ENCODE assay signal across 8 mouse cellular contexts in the genomic region with DNA sequence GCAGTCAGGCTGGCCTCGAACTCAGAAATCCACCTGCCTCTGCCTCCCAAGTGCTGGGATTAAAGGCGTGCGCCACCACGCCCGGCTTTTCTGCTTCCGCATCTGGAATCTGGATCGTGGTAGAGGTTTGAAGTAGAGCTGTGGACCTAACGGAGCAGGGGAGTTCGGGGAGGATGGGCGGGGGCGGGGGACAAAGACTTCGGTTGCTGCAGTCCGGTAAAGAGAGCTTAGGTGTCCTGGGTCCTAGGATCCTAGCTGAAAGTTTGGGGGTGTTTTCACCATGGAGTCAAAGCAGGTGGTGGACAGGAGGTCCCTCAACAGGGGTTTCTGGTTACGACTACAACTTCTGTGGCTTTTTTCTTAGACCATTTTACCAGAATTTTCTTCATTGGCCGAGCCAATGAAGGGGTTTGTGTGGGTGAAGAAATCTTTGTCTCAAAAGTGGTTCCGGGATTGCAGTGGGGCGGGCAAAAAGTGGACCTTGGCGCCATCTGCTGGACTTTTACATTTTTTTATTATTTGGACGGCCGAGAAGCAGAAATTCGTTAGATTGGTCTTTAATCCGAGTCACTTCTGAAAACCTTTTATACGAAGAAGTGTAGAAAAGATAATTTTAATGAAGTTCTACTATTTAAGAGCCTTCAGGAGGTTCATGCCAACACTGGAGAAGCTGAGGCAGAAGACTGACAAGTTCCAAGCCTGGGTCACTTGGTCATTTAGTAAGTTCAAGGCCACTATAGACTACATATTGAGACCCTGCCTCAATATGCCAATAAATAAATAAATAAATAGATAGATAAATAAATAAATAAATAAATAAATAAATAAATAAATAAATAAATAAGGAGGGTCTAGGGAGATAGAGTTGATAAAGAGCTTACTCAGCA. TPM values are rescaled to one million over a fixed set of nuclear protein-coding genes. Genes with fewer than 3 reads are reported as not detected.
DNase-seq lines count a peak whose midpoint lies in the region; ATAC-seq lines count a peak whose summit lies in the region.
"Not testable (repeated sequence)": the region's sequence is repeated elsewhere in the genome, so short reads cannot be mapped to it uniquely, and the experiment has no call there.

No protein-coding gene starts in this region.

- not testable (repeated sequence) for H3K27me3 ChIP-seq in embryonic facial prominence, embryonic 14.5 days (replicated peaks; ENCODE audit: control insufficient read depth, insufficient read depth, low read length); heart, embryonic 15.5 days; kidney, embryonic 14.5 days (ENCODE audit: control insufficient read depth, insufficient read depth, low read length); limb, embryonic 10.5 days (ENCODE audit: low read depth, poor library complexity, severe bottlenecking)

- H3K36me3 ChIP-seq in embryonic facial prominence, embryonic 14.5 days (ENCODE audit: control insufficient read depth, insufficient read depth, low read length); heart, embryonic 15.5 days; kidney, embryonic 14.5 days (ENCODE audit: control insufficient read depth, insufficient read depth, low read length); limb, embryonic 10.5 days: not testable (repeated sequence)

- not testable (repeated sequence) for H3K4me3 ChIP-seq in embryonic facial prominence, embryonic 14.5 days (ENCODE audit: low read depth, low read length); kidney, embryonic 14.5 days (ENCODE audit: low read length); limb, embryonic 10.5 days
- H3K4me3 ChIP-seq in heart, embryonic 15.5 days: peak overlapping the region; percentile 18; the same call in 1 of the 2 replicates

- peak overlapping the region; percentile 19; the same call in 1 of the 2 replicates for H3K4me2 ChIP-seq in embryonic facial prominence, embryonic 14.5 days (ENCODE audit: low read depth, low read length)
- peak overlapping the region; percentile 52 for H3K4me2 ChIP-seq in heart, embryonic 15.5 days
- H3K4me2 ChIP-seq in kidney, embryonic 14.5 days (replicated peaks; ENCODE audit: low read depth, low read length): not testable (repeated sequence)

- H3K9ac ChIP-seq in embryonic facial prominence, embryonic 14.5 days (ENCODE audit: low read depth, low read length); heart, embryonic 15.5 days; kidney, embryonic 14.5 days (ENCODE audit: low read depth, low read length): not testable (repeated sequence)

- not testable (repeated sequence) for H3K4me1 ChIP-seq in embryonic facial prominence, embryonic 14.5 days (ENCODE audit: control insufficient read depth, insufficient read depth, low read length); heart, embryonic 15.5 days (replicated peaks); kidney, embryonic 14.5 days (ENCODE audit: control insufficient read depth, insufficient read depth, low read length); limb, embryonic 10.5 days

- not testable (repeated sequence) for H3K27ac ChIP-seq in embryonic facial prominence, embryonic 14.5 days (replicated peaks; ENCODE audit: low read depth, low read length); heart, embryonic 15.5 days; kidney, embryonic 14.5 days (ENCODE audit: low read depth, low read length); limb, embryonic 10.5 days

- H3K9me3 ChIP-seq in embryonic facial prominence, embryonic 14.5 days (ENCODE audit: control insufficient read depth, low read length); heart, embryonic 15.5 days (replicated peaks); kidney, embryonic 14.5 days (ENCODE audit: control insufficient read depth, low read length); limb, embryonic 10.5 days (replicated peaks): not testable (repeated sequence)

- ATAC-seq in embryonic facial prominence, embryonic 14.5 days (ENCODE audit: low read depth): peak; percentile 65; the same call in 1 of the 2 replicates
- not testable (repeated sequence) for ATAC-seq in heart, embryonic 15.5 days (replicated peaks; ENCODE audit: insufficient number of reproducible peaks, insufficient read depth, low FRiP score, low read depth)
- ATAC-seq in kidney, embryonic 14.5 days (ENCODE audit: low FRiP score, low TSS enrichment): peak; percentile 68
- ATAC-seq in megakaryocyte-erythroid progenitor cell, adult 5-6 weeks (replicated peaks; ENCODE audit: low FRiP score, low TSS enrichment, poor library complexity, severe bottlenecking): peak; percentile 61; the same call in 1 of the 2 replicates

- DNase-seq in A20 (ENCODE audit: low read depth, low spot score): peak; percentile 69
- peak; percentile 37 for DNase-seq in brain, adult 2 months (ENCODE audit: low read depth, low spot score)
- peak; percentile 34 for DNase-seq in embryonic facial prominence, embryonic 14.5 days (ENCODE audit: low spot score)
- DNase-seq in limb, embryonic 10.5 days (ENCODE audit: low spot score): peak; percentile 53
- DNase-seq in right cerebral cortex, postnatal 14 days: peak; percentile 43

- WGBS in embryonic facial prominence, embryonic 14.5 days: 41% methylated on average over 22 of the region's 23 CpGs
- 33% methylated on average over 23 of the region's 23 CpGs for WGBS in heart, embryonic 15.5 days
- WGBS in kidney, embryonic 14.5 days: 44% methylated on average over 22 of the region's 23 CpGs
- 44% methylated on average over 23 of the region's 23 CpGs for WGBS in limb, embryonic 10.5 days

RNA-seq across cellular contexts. Expression of gene Gpr137b, which starts 21.5 kb away (rescaled TPM):
- 11.6 and 12.0 TPM in 2 replicates for polyA plus RNA-seq in embryonic facial prominence, embryonic 14.5 days (2014; fragmentation: Nextera tagmentation; extraction: Ambion mirVana)
- polyA plus RNA-seq in heart, embryonic 15.5 days (2015; fragmentation: Nextera tagmentation; extraction: Ambion mirVana): 18.3 TPM in 2 replicates
- 12.0 and 15.7 TPM in 2 replicates for polyA plus RNA-seq in kidney, embryonic 14.5 days (2014; fragmentation: Nextera tagmentation; extraction: Ambion mirVana)
- polyA plus RNA-seq in limb, embryonic 10.5 days (2016; fragmentation: Nextera tagmentation; extraction: Ambion mirVana): 14.9 and 18.2 TPM in 2 replicates
- total RNA-seq in megakaryocyte-erythroid progenitor cell, adult 5-6 weeks (2014; fragmentation: Nextera tagmentation): 0.09 TPM in 1 of 2 replicates, not detected in the other
- not detected in 2 replicates for total RNA-seq in megakaryocyte-erythroid progenitor cell, adult 5-6 weeks (2017)

RNA-seq across cellular contexts. Expression of gene Nid1, which starts 22.0 kb away (rescaled TPM):
- 137 and 142 TPM in 2 replicates for polyA plus RNA-seq in embryonic facial prominence, embryonic 14.5 days (2014; fragmentation: Nextera tagmentation; extraction: Ambion mirVana)
- 75.8 and 111 TPM in 2 replicates for polyA plus RNA-seq in heart, embryonic 15.5 days (2015; fragmentation: Nextera tagmentation; extraction: Ambion mirVana)
- 61.8 and 96.1 TPM in 2 replicates for polyA plus RNA-seq in kidney, embryonic 14.5 days (2014; fragmentation: Nextera tagmentation; extraction: Ambion mirVana)
- 46.8 and 58.6 TPM in 2 replicates for polyA plus RNA-seq in limb, embryonic 10.5 days (2016; fragmentation: Nextera tagmentation; extraction: Ambion mirVana)
- total RNA-seq in megakaryocyte-erythroid progenitor cell, adult 5-6 weeks (2014; fragmentation: Nextera tagmentation): not detected in 2 replicates
- total RNA-seq in megakaryocyte-erythroid progenitor cell, adult 5-6 weeks (2017): not detected in 2 replicates
